Mouse (Mus musculus): ENCODE measurements at regions not wholly inside any gene's neighbourhood (a gene's known extent, or its start where the extent isn't known, plus 50 kb on each side); places are given as distances from the start of the nearest gene placed in this dataset.

DNA sequence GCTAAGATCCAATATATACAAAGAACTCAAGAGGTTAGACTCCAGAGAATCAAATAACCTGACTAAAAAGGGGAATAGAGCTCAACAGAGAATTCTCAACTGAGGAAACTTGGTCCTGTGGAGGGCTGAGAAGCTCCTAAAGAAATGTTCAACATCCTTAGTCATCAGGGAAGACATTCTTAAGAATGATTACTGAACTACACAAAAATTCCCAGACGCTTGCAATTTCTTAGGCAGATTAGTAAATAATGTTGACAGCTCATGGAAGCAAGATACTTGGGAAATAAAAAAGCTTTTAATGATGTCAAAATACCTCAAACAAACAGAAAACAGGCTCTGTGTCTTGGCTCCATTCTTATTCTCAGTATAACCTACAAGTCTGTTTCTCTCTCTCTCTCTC lies 206.6 kb downstream of the Gm7489 start:
- DNase-seq (ENCODE audit: low spot score), result no peak
- H3K4me1 ChIP-seq (ENCODE audit: control insufficient read depth, insufficient read depth, low read length), result no peaks in the 10 kb centered on the region
- no peaks in the 10 kb centered on the region for H3K9me3 ChIP-seq (ENCODE audit: control insufficient read depth, low read length)
- no peak overlapping the region for H3K4me2 ChIP-seq (ENCODE audit: low read depth, severe bottlenecking)
- WGBS, result 87% methylated on average over 1 of the region's 1 CpGs
- no peaks in the 10 kb centered on the region for H3K36me3 ChIP-seq (ENCODE audit: control insufficient read depth, insufficient read depth, low read length)
- ATAC-seq (ENCODE audit: insufficient number of reproducible peaks, low FRiP score, low TSS enrichment, low read depth), result no peak
- no peaks in the 10 kb centered on the region for H3K27me3 ChIP-seq (ENCODE audit: control insufficient read depth, insufficient read depth, low read length)
- H3K9ac ChIP-seq (ENCODE audit: low read length), result no peak overlapping the region
- no peak overlapping the region for H3K27ac ChIP-seq (replicated peaks; ENCODE audit: low read depth, low read length)
- no peak overlapping the region for H3K4me3 ChIP-seq (ENCODE audit: low read depth, low read length)

DNA sequence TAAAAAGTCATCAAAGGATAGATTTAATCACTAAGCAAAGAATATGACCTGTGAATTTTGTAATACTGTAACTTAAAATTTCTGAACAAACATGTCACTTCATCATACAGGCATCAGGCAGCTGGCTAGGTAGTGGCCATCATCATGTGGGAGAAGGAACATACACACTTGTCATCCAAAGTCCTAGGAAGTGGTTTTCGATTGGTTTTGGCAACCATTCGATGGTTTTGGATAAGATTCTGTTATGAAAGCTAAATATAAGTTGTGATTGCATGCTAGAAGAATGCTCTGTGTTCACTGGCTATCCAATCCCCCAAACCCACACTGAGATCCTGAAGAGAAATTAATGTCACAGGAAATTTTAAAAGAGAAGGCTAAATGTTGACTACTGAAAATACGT lies 207.7 kb downstream of the Gm7489 start:
- H3K4me1 ChIP-seq (ENCODE audit: control insufficient read depth, insufficient read depth, low read length), result no peaks in the 10 kb centered on the region
- 95% methylated on average over 3 of the region's 3 CpGs for WGBS

DNA sequence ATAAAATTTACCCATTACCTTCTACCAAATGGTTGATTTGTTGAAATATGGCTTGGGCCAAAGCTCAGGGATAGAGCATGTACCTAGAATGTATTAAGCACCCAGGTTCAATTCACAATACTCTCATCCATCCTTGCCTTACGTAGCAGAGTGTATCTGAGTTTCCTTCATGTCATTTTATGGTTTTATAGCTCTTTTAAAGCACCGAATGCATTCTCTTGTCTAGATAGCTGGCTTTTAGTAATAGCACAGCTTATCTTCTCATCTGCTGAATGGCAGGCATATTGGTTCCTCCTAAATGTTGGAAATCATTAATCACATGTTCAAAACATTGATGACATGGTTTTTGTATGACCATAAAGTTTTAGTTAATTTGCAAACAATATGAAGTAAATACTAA lies 212.8 kb downstream of the Gm7489 start:
- Histone ChIP-seq H3K36me3 (ENCODE audit: control insufficient read depth, insufficient read depth, low read length) (no peaks in the 10 kb centered on the region), H3K9ac (ENCODE audit: low read length) (no peak overlapping the region), H3K9me3 (ENCODE audit: control insufficient read depth, low read length) (no peaks in the 10 kb centered on the region), H3K27me3 (ENCODE audit: control insufficient read depth, insufficient read depth, low read length) (no peaks in the 10 kb centered on the region), H3K4me1 (ENCODE audit: control insufficient read depth, insufficient read depth, low read length) (no peaks in the 10 kb centered on the region), H3K4me2 (ENCODE audit: low read depth, severe bottlenecking) (no peak overlapping the region), H3K27ac (replicated peaks; ENCODE audit: low read depth, low read length) (no peak overlapping the region), H3K4me3 (ENCODE audit: low read depth, low read length) (no peak overlapping the region)
- DNase-seq (ENCODE audit: low spot score) (no peak), ATAC-seq (ENCODE audit: insufficient number of reproducible peaks, low FRiP score, low TSS enrichment, low read depth) (no peak)
- 60% methylated on average over 2 of the region's 2 CpGs for WGBS

More for the DNA sequence above, 207.7 kb downstream of the Gm7489 start:
- ATAC-seq (ENCODE audit: insufficient number of reproducible peaks, low FRiP score, low TSS enrichment, low read depth) (no peak), DNase-seq (ENCODE audit: low spot score) (no peak)
- no peak overlapping the region for H3K27ac ChIP-seq (replicated peaks; ENCODE audit: low read depth, low read length)
- no peak overlapping the region for H3K4me2 ChIP-seq (ENCODE audit: low read depth, severe bottlenecking)
- H3K27me3 ChIP-seq (ENCODE audit: control insufficient read depth, insufficient read depth, low read length), result no peaks in the 10 kb centered on the region
- H3K9me3 ChIP-seq (ENCODE audit: control insufficient read depth, low read length), result no peaks in the 10 kb centered on the region
- H3K4me3 ChIP-seq (ENCODE audit: low read depth, low read length), result no peak overlapping the region
- no peaks in the 10 kb centered on the region for H3K36me3 ChIP-seq (ENCODE audit: control insufficient read depth, insufficient read depth, low read length)
- no peak overlapping the region for H3K9ac ChIP-seq (ENCODE audit: low read length)

DNA sequence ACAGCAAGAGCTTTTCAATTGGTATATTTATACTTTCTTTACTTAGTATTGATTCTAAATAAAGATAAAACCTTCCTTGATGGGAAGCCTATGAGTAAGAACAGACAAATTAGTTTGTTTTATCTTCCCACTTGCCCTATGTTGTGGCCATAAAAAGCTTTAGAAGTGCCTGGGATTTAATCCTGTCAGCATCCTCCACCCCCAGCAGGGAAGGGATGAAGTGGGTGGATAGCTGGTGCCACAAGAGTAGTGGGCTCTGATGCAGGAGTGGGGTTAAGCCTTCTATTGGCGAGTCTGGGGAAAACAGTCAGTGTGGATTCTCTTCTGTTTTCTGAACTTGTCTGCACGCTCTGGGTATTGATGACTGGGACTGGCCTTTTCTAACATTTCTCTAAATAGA lies 227.7 kb downstream of the Gm7489 start:
- H3K4me2 ChIP-seq (ENCODE audit: low read depth, severe bottlenecking), result no peak overlapping the region
- no peaks in the 10 kb centered on the region for H3K9me3 ChIP-seq (ENCODE audit: control insufficient read depth, low read length)
- WGBS, result 56% methylated on average over 2 of the region's 2 CpGs
- no peaks in the 10 kb centered on the region for H3K4me1 ChIP-seq (ENCODE audit: control insufficient read depth, insufficient read depth, low read length)
- no peak overlapping the region for H3K27ac ChIP-seq (replicated peaks; ENCODE audit: low read depth, low read length)
- no peaks in the 10 kb centered on the region for H3K36me3 ChIP-seq (ENCODE audit: control insufficient read depth, insufficient read depth, low read length)
- no peak overlapping the region for H3K9ac ChIP-seq (ENCODE audit: low read length)
- ATAC-seq (ENCODE audit: insufficient number of reproducible peaks, low FRiP score, low TSS enrichment, low read depth), result no peak
- H3K27me3 ChIP-seq (ENCODE audit: control insufficient read depth, insufficient read depth, low read length), result no peaks in the 10 kb centered on the region
- no peak for DNase-seq (ENCODE audit: low spot score)
- no peak overlapping the region for H3K4me3 ChIP-seq (ENCODE audit: low read depth, low read length)

DNA sequence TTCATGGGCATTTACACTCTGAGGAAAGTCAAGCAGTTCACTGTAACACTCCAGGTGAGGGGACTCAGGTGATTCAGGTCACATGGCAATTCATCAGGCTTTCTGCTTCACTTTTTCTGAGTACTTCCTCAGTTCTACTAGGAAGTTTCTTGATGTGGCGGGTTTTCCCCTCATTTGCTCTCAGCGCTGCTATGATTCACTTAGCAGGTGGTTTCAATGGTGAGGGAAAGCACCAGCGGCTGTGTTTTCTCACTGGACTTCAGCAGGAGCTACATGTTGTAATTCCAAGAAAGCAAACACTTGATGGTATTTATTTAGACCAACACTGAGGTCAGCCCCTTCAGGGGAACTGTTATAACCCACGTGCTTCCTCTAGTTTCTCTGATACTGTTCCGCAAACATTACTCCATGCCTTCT lies 229.4 kb downstream of the Gm7489 start:
- Histone ChIP-seq H3K27ac (replicated peaks; ENCODE audit: low read depth, low read length) (no peak overlapping the region), H3K4me1 (ENCODE audit: control insufficient read depth, insufficient read depth, low read length) (no peaks in the 10 kb centered on the region), H3K4me2 (ENCODE audit: low read depth, severe bottlenecking) (no peak overlapping the region), H3K27me3 (ENCODE audit: control insufficient read depth, insufficient read depth, low read length) (no peaks in the 10 kb centered on the region), H3K9me3 (ENCODE audit: control insufficient read depth, low read length) (no peaks in the 10 kb centered on the region), H3K4me3 (ENCODE audit: low read depth, low read length) (no peak overlapping the region), H3K9ac (ENCODE audit: low read length) (no peak overlapping the region), H3K36me3 (ENCODE audit: control insufficient read depth, insufficient read depth, low read length) (no peaks in the 10 kb centered on the region)
- WGBS, result 84% methylated on average over 5 of the region's 5 CpGs
- DNase-seq (ENCODE audit: low spot score) (no peak), ATAC-seq (ENCODE audit: insufficient number of reproducible peaks, low FRiP score, low TSS enrichment, low read depth) (no peak)

DNA sequence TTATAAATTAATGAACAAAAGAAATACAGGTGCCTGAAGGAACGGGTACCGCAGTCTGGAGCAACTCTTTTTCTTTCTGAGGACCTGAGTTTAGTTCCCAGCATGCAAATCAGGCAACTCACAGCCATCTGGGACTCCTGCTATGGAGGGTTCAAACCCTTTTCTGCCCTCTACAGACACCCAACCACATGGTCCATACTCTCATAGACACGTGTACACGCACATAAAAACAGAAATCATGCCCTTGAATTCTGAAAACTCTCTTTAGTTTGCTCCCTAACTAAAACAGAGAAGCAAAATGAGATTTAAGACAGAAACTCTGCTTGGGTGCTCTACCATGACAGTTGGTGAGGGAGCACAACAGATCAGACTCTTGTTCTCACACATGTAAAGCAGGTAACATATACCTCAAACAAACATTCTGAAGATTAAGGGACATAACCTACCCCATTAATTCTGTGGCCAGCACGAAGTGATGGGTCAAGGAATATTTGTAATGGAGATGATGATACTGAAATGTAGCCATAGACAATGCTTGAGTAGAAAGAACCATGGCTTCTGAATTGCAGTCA lies 233.3 kb downstream of the Gm7489 start:
- ATAC-seq (ENCODE audit: insufficient number of reproducible peaks, low FRiP score, low TSS enrichment, low read depth) (no peak), DNase-seq (ENCODE audit: low spot score) (no peak)
- no peaks in the 10 kb centered on the region for H3K4me1 ChIP-seq (ENCODE audit: control insufficient read depth, insufficient read depth, low read length)

DNA sequence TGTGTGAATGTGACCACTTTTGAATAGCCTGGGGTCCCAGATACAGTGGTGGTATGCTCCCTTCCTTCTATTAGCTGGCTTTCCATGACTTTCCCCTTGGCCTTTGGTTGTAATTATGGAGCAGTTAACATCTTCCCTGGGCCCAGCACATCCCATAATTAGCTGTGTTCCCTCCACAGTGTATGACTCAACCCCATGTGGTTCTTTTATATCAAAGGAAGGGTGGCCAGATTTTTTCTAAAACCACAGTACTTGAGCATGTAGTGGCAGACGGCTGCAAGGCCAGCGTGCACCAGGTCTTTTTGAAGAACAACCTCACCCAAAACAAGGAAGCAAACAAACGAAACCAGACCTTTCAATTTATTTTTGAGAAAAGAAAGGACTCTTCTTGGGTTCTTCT lies 235.8 kb downstream of the Gm7489 start:
- Histone ChIP-seq H3K9ac (ENCODE audit: low read length) (no peak overlapping the region), H3K36me3 (ENCODE audit: control insufficient read depth, insufficient read depth, low read length) (no peaks in the 10 kb centered on the region), H3K4me3 (ENCODE audit: low read depth, low read length) (no peak overlapping the region), H3K9me3 (ENCODE audit: control insufficient read depth, low read length) (no peaks in the 10 kb centered on the region), H3K4me2 (ENCODE audit: low read depth, severe bottlenecking) (no peak overlapping the region), H3K27ac (replicated peaks; ENCODE audit: low read depth, low read length) (no peak overlapping the region), H3K4me1 (ENCODE audit: control insufficient read depth, insufficient read depth, low read length) (no peaks in the 10 kb centered on the region), H3K27me3 (ENCODE audit: control insufficient read depth, insufficient read depth, low read length) (no peaks in the 10 kb centered on the region)
- WGBS, result 89% methylated on average over 3 of the region's 3 CpGs
- DNase-seq (ENCODE audit: low spot score) (no peak), ATAC-seq (ENCODE audit: insufficient number of reproducible peaks, low FRiP score, low TSS enrichment, low read depth) (no peak)

More for the DNA sequence above, 233.3 kb downstream of the Gm7489 start:
- Histone ChIP-seq H3K9ac (ENCODE audit: low read length) (no peak overlapping the region), H3K27me3 (ENCODE audit: control insufficient read depth, insufficient read depth, low read length) (no peaks in the 10 kb centered on the region), H3K9me3 (ENCODE audit: control insufficient read depth, low read length) (no peaks in the 10 kb centered on the region), H3K36me3 (ENCODE audit: control insufficient read depth, insufficient read depth, low read length) (no peaks in the 10 kb centered on the region), H3K4me3 (ENCODE audit: low read depth, low read length) (no peak overlapping the region), H3K27ac (replicated peaks; ENCODE audit: low read depth, low read length) (no peak overlapping the region), H3K4me2 (ENCODE audit: low read depth, severe bottlenecking) (no peak overlapping the region)
- 90% methylated on average over 5 of the region's 5 CpGs for WGBS

DNA sequence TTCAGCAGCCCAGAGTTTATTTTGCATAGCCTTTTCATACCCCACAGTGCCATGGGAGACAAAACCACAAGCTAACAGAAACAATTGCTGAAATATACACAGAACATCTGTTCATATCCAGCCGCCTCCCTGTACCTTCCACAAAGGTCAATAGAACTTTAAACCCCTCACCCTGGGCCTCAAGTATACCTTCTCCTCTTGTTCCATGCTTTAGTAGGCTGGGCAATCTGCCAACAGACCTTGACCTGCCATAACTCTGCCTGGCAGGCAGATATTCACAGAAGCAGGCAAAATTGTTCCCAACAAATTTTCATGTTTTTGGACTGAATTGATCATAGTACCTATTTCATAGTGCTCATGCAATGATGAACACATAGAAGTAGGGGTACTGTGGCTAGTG lies 279.6 kb downstream of the Gm7489 start:
- no peaks in the 10 kb centered on the region for H3K4me1 ChIP-seq (ENCODE audit: control insufficient read depth, insufficient read depth, low read length)
- H3K4me2 ChIP-seq (ENCODE audit: low read depth, severe bottlenecking), result no peak overlapping the region
- H3K27me3 ChIP-seq (ENCODE audit: control insufficient read depth, insufficient read depth, low read length), result no peaks in the 10 kb centered on the region
- no peaks in the 10 kb centered on the region for H3K9me3 ChIP-seq (ENCODE audit: control insufficient read depth, low read length)
- H3K27ac ChIP-seq (replicated peaks; ENCODE audit: low read depth, low read length), result no peak overlapping the region
- ATAC-seq (ENCODE audit: insufficient number of reproducible peaks, low FRiP score, low TSS enrichment, low read depth), result no peak
- 90% methylated on average over 1 of the region's 1 CpGs for WGBS
- DNase-seq (ENCODE audit: low spot score), result no peak
- H3K36me3 ChIP-seq (ENCODE audit: control insufficient read depth, insufficient read depth, low read length), result no peaks in the 10 kb centered on the region
- no peak overlapping the region for H3K9ac ChIP-seq (ENCODE audit: low read length)
- H3K4me3 ChIP-seq (ENCODE audit: low read depth, low read length), result no peak overlapping the region

DNA sequence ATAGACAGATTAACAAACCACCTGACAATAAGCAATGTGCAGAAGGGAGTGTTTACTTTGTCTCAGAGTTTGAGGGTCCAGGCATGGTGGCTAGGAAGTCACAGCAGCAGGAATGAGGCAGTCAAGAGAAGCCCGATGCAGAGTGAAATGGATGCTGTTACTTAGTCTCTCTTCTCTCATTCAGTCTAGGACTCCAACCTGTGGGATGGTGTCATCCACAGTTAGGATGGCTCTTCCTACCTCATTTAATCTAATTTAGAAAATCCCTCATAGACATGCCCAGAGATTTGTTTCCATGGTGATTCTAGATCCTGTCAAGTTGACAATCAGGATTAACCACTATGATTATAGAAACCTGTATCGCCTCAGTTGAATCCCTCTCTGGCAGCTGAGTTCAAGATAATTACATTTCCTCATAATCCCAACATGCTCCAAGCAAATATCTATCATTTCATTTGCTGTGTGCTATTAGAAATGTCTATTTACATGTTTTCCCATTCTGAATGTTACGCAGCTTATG lies 283.2 kb downstream of the Gm7489 start:
- no peak overlapping the region for H3K9ac ChIP-seq (ENCODE audit: low read length)
- no peaks in the 10 kb centered on the region for H3K36me3 ChIP-seq (ENCODE audit: control insufficient read depth, insufficient read depth, low read length)
- no peak overlapping the region for H3K27ac ChIP-seq (replicated peaks; ENCODE audit: low read depth, low read length)
- no peaks in the 10 kb centered on the region for H3K4me1 ChIP-seq (ENCODE audit: control insufficient read depth, insufficient read depth, low read length)
- no peaks in the 10 kb centered on the region for H3K27me3 ChIP-seq (ENCODE audit: control insufficient read depth, insufficient read depth, low read length)
- H3K4me2 ChIP-seq (ENCODE audit: low read depth, severe bottlenecking), result no peak overlapping the region
- H3K9me3 ChIP-seq (ENCODE audit: control insufficient read depth, low read length), result no peaks in the 10 kb centered on the region
- no peak overlapping the region for H3K4me3 ChIP-seq (ENCODE audit: low read depth, low read length)
- DNase-seq (ENCODE audit: low spot score), result no peak
- ATAC-seq (ENCODE audit: insufficient number of reproducible peaks, low FRiP score, low TSS enrichment, low read depth), result no peak
- 97% methylated on average over 3 of the region's 3 CpGs for WGBS

Data from limb, embryonic 11.5 days (tissue).